Mouse (Mus musculus) embryonic stem cell, embryonic (primary cell): ENCODE data around the gene Gm20388.

Experiments
- CTCF ChIA-PET, 4 experiments: fragments of 300-600 bp in 2 of 4; fragments of 350-600 bp in 2 of 4; sonication (Branson Sonifier 250); formaldehyde crosslinking; loops; one replicate each; lab custom pipeline; 2022; ENCODE audit warnings: inconsistent platforms in 2 of 4; lab: Charles Lee
- POLR2A ChIA-PET, 4 experiments: fragments of 300-600 bp in 2 of 4; fragments of 350-600 bp in 2 of 4; sonication (Branson Sonifier 250); formaldehyde crosslinking; loops; one replicate each; lab custom pipeline; 2022; ENCODE audit warnings: antibody characterized with exemption in 4 of 4, inconsistent platforms in 1 of 4; lab: Charles Lee

The Gm20388 gene

GRCm38 (mm10) chr8:121002871-121003539, 1092.4 kb downstream of the Gm20388 start:
- POLR2A ChIA-PET: interaction anchor here in 2 of 4 experiments (0.6 to 1.1 kb wide), 2 partner anchors 58 to 1244 kb away, joined by 3 to 4 read pairs; no protein-coding TSS in a partner anchor
- CTCF ChIA-PET: interaction anchor here in 2 of 4 experiments (0.6 to 1.1 kb wide), 2 partner anchors 116 to 634 kb away, joined by 3 read pairs; no protein-coding TSS in a partner anchor

GRCm38 (mm10) chr8:121003639-121004038, 1093.0 kb downstream of the Gm20388 start:
- ChIA-PET CTCF (interaction anchor here in 1 of 4 experiments (0.6 to 1.1 kb wide), 2 partner anchors 116 to 651 kb away, joined by 3 to 4 read pairs; no protein-coding TSS in a partner anchor), POLR2A (no interaction called here)

- POLR2A ChIA-PET: no interaction called here
Observed at GRCm38 (mm10) chr8:121013318-121013717, 1102.7 kb downstream of the Gm20388 start.

GRCm38 (mm10) chr8:121016621-121017020, 1106.0 kb downstream of the Gm20388 start:
- ChIA-PET CTCF (no interaction called here), POLR2A (no interaction called here)

More at GRCm38 (mm10) chr8:121013318-121013717, 1102.7 kb downstream of the Gm20388 start:
- CTCF ChIA-PET: interaction anchor here in 2 of 4 experiments (0.5 to 1.4 kb wide), 2 partner anchors 43 to 400 kb away, joined by 3 to 5 read pairs; no protein-coding TSS in a partner anchor

- CTCF ChIA-PET: no interaction called here
- POLR2A ChIA-PET: interaction anchor here in 1 of 4 experiments (0.5 kb wide), 1 partner anchor 405 kb away, joined by 3 read pairs; no protein-coding TSS in a partner anchor
Observed at GRCm38 (mm10) chr8:121018236-121018635, 1107.6 kb downstream of the Gm20388 start.

- POLR2A ChIA-PET: no interaction called here
- CTCF ChIA-PET: no interaction called here
Observed at GRCm38 (mm10) chr8:121021488-121021887, 1110.8 kb downstream of the Gm20388 start.

GRCm38 (mm10) chr8:121023003-121023402, 1112.4 kb downstream of the Gm20388 start:
- ChIA-PET CTCF (interaction anchor here in 1 of 4 experiments (0.7 kb wide), 1 partner anchor 427 kb away, joined by 3 read pairs; no protein-coding TSS in a partner anchor), POLR2A (interaction anchor here in 1 of 4 experiments (0.6 kb wide), 1 partner anchor 434 kb away, joined by 4 read pairs; no protein-coding TSS in a partner anchor)

GRCm38 (mm10) chr8:121023736-121024135, 1113.1 kb downstream of the Gm20388 start:
- POLR2A ChIA-PET: no interaction called here

GRCm38 (mm10) chr8:121025486-121025885, 1114.8 kb downstream of the Gm20388 start:
- ChIA-PET CTCF (interaction anchor here in 2 of 4 experiments (0.5 to 0.7 kb wide), 3 partner anchors 22 to 507 kb away, joined by 3 to 5 read pairs (median 4); no protein-coding TSS in a partner anchor), POLR2A (no interaction called here)

More at GRCm38 (mm10) chr8:121023736-121024135, 1113.1 kb downstream of the Gm20388 start:
- CTCF ChIA-PET: interaction anchor here in 2 of 4 experiments (0.7 kb wide), 2 partner anchors 53 to 427 kb away, joined by 3 read pairs; no protein-coding TSS in a partner anchor

GRCm38 (mm10) chr8:121027787-121028186, 1117.1 kb downstream of the Gm20388 start:
- POLR2A ChIA-PET: interaction anchor here in 1 of 4 experiments (0.6 kb wide), 1 partner anchor 175 kb away, joined by 6 read pairs; no protein-coding TSS in a partner anchor
- CTCF ChIA-PET: interaction anchor here in 2 of 4 experiments (0.6 kb wide), 2 partner anchors 398 to 656 kb away, joined by 3 read pairs; no protein-coding TSS in a partner anchor

- POLR2A ChIA-PET: no interaction called here
- CTCF ChIA-PET: interaction anchor here in 1 of 4 experiments (0.6 kb wide), 1 partner anchor 1278 kb away, joined by 3 read pairs; no protein-coding TSS in a partner anchor
Observed at GRCm38 (mm10) chr8:121029076-121029475, 1118.4 kb downstream of the Gm20388 start.

GRCm38 (mm10) chr8:121030496-121031040, 1119.9 kb downstream of the Gm20388 start:
- ChIA-PET CTCF (no interaction called here), POLR2A (no interaction called here)

- CTCF ChIA-PET: no interaction called here
- POLR2A ChIA-PET: no interaction called here
Observed at GRCm38 (mm10) chr8:121033299-121034013, 1122.8 kb downstream of the Gm20388 start.

GRCm38 (mm10) chr8:121035611-121036010, 1125.0 kb downstream of the Gm20388 start:
- POLR2A ChIA-PET: interaction anchor here in 1 of 4 experiments (0.6 kb wide), 1 partner anchor 101 kb away, joined by 13 read pairs; no protein-coding TSS in a partner anchor
- CTCF ChIA-PET: interaction anchor here in 2 of 4 experiments (0.6 to 1.1 kb wide), 2 partner anchors 57 to 66 kb away, joined by 3 to 10 read pairs; no protein-coding TSS in a partner anchor

GRCm38 (mm10) chr8:121043719-121044440, 1133.2 kb downstream of the Gm20388 start:
- ChIA-PET CTCF (interaction anchor here in 1 of 4 experiments (0.7 kb wide), 1 partner anchor 1492 kb away, joined by 3 read pairs; no protein-coding TSS in a partner anchor), POLR2A (interaction anchor here in 1 of 4 experiments (0.6 kb wide), 1 partner anchor 10 kb away, joined by 3 read pairs; no protein-coding TSS in a partner anchor)

GRCm38 (mm10) chr8:121047441-121047840, 1136.8 kb downstream of the Gm20388 start:
- ChIA-PET POLR2A (no interaction called here), CTCF (interaction anchor here in 3 of 4 experiments (0.5 to 1.5 kb wide), 7 partner anchors 12 to 576 kb away, joined by 3 to 5 read pairs (median 3); no protein-coding TSS in a partner anchor)

GRCm38 (mm10) chr8:121058081-121058480, 1147.4 kb downstream of the Gm20388 start:
- ChIA-PET CTCF (no interaction called here), POLR2A (no interaction called here)
